Mouse (Mus musculus) brain, adult 2 months (tissue): ENCODE data around the gene Slc5a2.

Source experiments
- DNase-seq: peaks from one replicate; pipeline ENCODE4 v3.0.0; 2011; ENCODE audit warnings: low read depth, low spot score

Slc5a2 gene

DNA sequence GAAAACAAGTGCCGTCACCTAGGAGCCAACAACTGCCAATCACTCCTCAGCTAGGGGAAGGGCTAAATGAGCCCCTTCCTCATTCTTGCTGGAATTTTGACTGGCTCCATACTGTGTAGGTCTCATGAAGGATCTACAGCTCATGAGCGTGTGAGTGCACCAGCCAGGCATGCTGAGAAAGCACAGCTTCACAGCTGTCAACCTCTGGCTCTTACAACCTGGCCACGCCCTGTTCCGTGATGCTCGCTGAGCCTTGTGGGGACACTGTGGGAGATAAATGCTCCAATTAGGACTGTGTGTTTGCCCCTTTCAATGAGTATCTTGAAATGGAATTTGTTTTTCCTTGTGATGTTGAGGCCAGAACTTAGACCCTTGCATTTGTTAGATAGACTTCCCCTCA, 15.5 kb upstream of the Slc5a2 start:
- no peak for DNase-seq

DNA sequence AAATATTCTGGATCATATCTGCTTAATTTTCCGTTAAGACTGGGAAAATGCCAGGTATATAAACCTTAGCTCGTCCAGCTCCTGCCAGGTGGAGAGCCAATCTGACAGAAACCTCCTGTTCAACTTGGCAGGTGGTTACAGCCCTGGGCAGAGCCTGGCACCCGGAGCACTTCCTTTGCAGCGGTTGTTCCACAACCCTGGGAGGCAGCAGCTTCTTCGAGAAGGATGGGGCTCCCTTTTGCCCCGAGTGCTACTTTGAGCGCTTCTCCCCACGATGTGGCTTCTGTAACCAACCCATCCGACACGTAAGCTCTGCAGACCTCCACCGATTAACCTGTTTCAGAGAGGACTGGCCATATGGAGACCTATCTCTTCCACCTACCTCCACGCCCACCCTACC, 13.5 kb upstream of the Slc5a2 start:
- DNase-seq = peak; percentile 75

DNA sequence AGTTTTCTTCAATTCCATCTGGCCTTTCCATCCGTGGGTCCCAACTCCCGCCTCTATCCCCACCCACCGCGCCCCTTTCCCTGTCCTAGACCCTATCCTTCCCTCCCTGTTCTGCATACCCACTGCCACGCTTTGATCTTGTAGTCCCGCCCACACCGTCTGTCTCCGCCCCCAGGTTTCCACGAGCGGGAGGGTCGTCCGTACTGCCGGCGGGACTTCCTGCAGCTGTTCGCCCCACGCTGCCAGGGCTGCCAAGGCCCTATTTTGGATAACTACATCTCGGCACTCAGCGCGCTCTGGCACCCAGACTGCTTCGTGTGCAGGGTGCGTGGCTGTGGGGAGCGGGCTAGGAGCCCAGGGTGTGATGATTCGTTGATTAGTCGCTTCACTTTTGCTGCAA, 12.8 kb upstream of the Slc5a2 start:
- DNase-seq = peak; percentile 87

DNA sequence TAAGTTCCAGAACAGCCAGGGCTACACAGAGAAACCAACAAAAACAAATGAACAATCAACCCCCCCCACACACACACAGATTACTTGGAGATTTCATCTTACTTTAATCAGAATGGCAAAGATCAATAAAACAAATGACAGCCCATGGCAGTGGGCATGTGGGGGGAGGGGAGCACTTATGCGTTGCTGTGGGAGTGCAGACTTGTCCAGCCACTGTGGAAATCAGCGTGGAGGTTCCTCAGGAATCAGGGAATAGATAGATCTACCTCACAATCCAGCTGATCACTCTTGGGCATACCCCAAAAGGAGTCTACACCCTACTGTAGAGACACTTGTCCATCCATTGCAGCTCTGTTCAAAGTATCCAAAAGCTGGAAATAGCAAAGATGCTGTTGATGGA, 10.5 kb upstream of the Slc5a2 start:
- DNase-seq = no peak

DNA sequence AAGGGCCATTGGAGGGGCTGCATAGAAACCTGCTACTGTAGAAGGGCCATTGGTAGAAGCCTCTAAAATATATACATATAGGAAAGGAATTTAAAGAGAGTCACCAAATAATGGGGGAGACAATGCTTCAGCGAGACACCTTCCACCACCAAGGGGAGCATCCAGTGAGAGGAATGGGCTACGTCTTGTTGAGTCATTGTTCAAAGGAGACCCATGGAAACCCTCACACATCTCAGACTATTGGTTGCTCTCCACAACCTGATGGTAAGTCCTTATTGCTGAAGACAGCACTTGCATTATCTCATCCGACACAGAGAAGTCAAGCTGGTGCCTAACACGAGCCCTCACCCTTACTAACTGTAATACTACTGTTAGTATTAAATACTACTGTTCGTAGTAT, 9.7 kb upstream of the Slc5a2 start:
- DNase-seq = no peak

DNA sequence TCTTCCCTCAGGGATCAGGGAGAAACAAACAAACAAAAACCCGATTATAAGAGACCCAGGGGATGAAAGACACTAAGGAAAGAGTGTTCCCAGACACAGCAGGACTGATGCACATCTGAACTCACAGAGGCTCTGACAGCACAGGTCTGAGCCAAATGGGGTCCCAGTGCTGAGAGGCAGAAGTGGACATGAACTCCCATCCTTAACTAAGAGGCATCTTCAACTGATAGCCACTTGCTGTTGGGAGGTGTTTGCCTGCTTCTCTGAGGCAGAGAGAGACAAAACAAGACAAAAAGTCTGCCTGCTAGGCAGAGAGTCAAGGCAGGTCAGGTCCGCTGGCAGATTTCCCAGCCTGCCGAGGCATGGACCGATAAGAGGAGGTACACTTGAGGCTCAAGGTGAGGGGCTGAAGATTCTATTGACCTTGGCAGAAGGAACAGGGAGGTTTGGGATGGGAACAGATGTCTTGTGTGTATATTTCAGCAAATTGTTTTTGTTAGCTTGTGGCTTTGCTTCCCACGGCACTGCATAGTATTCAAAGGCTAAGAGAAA, 8.6 kb upstream of the Slc5a2 start:
- DNase-seq = no peak

DNA sequence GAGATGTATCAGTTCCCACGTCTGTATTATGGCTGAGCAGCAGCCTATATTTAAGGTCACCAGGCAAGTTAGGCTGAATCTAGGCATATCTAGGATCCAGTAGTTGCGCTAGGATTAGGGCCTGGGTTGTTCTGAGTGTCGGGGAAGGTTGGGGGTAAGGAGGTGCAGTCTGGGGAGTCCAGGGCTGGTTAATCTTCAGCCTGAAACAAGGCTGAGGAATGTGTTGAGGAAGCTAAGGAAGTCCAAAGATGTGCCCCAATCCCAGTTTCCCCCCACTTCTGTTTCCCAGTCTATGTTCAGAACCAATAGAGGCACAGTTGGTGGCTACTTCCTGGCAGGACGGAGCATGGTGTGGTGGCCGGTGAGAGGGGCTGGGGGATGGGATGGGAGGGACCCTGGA, 599 bp downstream of the Slc5a2 start:
- DNase-seq = no peak

DNA sequence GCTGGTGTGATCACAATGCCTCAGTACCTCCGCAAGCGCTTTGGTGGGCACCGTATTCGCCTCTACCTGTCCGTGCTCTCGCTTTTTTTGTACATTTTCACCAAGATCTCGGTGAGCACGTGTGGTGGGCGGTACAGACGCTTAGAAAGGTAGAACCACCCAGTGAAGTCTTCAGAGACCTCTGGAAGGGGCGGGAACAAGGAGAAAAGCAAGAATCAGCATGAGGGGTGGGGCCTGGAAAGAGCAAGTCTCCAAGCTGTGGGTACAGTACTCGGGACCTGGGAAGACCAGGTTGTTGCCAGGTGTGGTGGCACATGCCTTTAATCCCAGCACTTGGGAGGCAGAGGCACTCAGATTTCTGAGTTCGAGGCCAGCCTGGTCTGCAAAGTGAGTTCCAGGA, 1.9 kb downstream of the Slc5a2 start:
- no peak for DNase-seq

DNA sequence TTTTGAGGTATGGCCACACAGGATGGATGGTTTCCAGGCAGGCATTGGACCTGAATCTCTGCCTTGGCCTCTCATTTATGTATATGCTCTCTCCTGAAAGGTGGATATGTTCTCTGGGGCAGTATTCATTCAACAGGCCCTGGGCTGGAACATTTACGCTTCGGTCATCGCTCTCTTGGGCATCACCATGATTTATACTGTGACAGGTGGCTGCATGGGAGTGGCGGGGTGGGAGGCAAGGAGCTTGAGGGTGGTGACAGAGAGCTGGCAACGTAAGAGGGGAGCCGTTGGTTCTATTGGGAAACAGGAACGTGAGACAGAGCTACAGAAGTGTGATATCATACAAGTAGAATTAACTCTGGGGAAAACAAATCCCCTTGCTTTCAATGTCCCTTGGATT, 2.4 kb downstream of the Slc5a2 start:
- no peak for DNase-seq

DNA sequence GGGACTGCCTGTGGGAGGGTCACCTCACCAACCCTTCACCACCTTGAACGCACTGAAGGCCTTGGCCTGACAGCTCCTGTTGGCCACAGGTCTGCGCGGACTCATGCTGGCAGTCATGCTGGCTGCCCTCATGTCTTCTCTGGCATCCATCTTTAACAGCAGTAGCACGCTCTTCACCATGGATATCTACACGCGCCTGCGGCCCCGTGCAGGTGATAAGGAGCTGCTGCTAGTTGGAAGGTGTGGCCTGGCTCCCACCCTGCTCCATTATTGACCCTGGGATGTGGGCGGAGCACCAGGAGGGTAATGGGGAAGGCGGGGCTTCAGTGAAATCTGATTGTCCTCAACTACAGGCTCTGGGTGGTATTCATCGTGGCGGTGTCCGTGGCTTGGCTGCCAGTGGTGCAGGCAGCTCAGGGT, 5.0 kb downstream of the Slc5a2 start:
- peak; percentile 71 for DNase-seq

DNA sequence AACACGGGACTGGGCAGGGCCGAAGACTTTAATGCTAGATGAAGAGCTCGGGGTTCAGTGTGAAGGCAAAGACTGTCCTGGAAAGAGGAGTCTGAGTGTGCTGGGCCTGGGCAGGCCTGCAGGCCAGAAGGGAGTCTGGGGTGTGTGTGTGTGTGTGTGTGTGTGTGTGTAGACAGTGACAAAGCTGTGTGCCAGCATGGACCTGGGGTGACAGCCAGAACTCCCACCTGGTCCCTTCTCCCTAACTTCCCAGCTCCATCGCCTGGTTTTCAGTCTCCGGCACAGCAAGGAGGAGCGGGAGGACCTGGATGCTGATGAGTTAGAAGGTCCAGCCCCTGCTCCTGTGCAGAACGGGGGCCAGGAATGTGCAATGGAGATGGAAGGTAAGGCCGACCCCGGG, 6.0 kb downstream of the Slc5a2 start:
- peak; percentile 56 for DNase-seq

DNA sequence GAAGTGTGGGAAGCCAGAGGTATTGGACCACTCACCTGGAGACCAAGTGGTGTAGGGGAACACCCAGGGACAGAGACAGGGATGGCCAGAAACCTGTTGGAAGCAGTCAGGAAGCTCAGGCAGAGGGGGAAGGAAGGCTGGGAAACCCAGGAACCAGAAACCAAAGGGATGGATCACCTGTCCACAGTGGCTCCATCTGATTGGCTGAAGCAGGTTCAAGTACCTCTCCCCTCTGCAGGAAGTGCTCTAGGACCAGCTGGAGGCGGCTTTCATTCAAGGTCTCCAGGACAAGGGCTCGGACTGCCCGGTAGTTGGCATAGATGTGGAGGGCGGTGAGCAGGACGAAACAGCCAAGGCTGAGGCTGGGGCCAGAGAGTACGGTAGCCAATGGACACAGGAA, 10.6 kb downstream of the Slc5a2 start:
- no peak for DNase-seq

DNA sequence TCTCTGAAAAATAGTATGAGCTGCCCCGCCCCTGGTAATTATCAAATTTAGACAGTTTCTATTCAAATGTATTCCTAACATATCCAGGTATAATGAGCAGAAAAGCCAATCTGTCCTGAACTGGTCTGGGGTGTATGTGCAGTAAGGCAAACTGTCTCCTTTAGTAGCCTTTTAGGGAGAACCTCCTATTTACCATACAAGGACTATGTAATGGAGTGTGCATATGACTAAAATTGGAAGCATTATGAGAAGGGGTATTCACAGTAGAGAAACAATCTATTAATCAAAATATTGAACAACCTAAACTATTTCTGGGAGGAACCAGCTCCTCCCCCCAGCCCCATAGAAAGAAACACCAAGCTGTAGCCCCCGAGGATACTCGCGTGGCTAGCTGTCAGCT, 14.3 kb downstream of the Slc5a2 start:
- no peak for DNase-seq

DNA sequence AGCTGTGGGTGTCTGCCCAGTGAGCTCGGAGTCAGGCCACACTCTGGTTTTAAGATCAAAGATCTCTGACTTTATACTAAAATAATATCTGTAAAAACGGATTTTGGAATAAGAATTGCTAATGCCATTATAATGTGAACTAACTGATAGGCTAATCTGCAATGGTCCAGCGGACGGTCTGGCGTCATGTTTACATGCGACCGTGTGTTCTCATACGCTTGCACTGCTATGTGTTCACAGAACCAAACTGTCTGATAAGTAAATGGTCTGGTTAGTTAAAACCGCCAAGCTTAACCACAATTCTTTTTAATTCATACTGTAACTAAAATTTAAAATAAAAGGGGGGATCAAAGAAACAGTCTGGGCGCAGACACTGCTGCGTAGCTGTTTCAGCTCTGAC, 16.3 kb downstream of the Slc5a2 start:
- DNase-seq = no peak

DNA sequence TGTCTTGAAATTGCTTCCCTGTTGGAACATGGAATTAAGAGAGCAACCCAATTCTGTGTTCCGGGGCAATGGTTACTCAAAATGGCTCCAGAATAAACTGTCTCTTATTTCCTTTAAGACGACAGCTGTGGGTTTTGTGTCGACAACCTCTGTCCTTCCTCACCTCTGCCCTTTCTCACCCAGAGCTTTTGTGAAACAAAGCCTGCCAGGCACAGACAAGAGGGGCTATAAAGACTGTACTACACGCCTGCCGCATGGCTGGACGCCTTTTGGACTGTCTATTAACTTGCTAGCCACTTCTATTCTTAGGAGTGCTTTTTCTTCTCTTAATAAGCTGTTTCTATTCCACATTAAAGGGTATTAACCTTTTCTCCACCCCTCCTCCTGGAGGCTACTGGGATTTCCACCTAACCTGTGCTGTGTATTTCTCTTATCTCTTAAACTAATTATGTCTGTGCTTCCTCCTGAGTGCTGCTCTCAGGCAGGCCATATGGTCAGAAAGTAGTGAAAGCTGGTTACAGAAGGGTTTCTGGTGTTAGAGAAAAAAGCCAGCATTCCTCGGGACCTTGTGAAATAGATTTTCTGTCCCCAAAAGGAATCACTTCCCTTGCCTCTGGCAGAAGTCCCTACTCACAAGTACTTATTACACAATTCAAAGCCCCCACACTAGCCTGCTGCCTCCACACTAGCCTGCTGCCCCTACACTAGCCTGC, 17.2 kb downstream of the Slc5a2 start:
- DNase-seq = no peak

DNA sequence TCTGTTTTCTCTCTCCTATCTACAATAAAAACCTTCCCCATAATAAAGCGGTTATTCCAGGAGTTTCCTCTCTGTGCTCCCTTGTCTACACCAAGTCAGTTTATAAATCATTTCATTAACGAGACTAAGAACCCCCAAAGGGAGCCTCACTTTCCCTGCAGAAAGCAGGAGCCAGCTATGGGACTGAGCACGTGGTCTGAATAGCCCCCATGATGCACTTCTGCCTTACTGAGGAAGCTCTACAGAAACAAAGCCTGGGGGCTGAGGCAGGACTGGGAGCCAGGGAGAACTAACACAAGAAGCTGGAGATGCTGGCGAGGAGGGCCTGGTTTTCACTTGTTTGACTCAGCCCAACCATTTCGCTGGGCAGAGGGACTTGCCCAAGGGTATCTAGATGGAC, 18.6 kb downstream of the Slc5a2 start:
- DNase-seq = no peak

DNA sequence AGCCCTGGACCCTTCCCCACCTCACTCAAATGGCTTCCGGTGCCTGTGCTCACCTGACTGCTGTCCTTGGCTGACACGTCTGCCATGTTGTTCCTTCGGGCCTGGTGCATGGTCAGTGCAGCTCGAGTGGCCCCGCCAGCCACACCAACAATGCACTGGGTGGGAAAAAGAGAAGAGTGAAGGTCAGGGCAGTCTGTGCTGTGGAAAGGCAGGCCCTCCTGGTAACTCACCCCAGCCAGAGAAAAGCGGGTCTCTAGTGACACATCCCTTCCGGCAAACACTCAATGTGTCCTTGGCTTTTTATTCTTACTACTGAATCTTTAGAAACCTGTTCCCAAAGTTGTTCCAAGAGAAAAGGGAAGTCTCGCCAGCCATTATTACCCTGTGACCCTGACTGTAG, 19.6 kb downstream of the Slc5a2 start:
- DNase-seq = no peak

DNA sequence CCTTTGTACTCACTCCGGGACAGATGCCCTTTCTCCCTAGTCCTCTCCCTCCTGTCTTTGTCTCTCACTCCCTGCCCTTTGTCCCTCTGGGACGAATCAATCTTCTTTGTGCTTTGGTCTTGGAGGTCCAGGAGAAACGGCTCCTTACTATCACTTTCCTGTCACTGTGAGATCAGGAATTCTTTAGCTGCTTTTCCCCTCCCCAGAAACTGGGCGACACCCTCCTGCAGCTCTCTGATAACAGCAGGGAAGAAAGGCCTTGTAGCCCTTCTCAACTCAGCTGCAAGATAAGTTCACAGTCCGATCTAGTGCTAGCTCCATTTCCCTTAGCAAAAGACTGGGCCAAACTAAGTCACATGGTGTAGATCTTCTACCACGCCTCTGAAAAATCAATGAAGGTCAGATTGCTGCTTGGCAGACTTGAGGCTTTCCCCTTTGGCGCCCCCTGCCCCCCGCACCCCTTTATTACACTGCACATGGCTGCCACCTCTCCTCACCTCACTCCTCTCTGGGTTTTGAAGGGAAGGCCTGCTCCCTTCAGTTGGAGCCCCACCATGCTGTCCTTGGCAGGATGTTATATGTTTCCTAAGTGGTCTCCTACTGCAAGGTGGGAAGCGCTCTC, 23.6 kb downstream of the Slc5a2 start:
- peak; percentile 33 for DNase-seq

DNA sequence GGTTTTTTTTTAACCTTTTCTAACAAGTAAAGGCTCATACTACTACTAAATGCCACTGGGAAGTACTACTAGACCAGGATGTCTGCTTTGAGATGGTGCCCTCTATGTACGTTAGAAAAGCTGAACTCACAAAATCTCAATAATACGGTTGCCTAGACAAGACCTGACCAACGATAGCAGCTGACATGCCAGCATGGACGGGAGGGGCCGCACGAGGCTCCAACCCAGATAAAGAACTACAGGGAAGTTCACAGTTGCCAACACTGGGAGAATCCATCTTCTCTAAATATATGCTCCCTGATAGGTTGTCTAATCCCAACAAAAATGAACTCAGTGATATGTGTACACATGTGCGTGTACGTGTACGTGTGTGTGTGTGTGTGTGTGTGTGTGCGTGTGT, 29.3 kb downstream of the Slc5a2 start:
- no peak for DNase-seq

DNA sequence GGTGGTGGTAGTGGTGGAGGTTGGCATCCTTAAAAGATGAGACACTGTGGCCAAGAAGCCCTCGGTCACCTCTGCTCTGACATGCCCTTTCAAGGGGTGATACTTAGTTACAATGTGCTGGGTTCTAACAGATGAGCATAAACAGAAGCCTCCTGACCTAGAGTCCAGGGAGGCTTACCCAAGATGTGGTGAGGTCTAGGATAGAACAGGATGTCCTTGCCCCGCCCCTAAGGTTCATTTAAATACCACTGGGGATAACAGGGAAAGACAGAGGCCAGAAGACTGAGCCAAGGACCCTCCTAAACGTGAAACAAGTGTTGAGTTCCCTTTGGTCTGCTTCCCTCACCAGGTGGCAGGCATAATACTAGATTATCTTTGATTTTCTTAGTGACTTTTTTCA, 31.1 kb downstream of the Slc5a2 start:
- DNase-seq = no peak

DNA sequence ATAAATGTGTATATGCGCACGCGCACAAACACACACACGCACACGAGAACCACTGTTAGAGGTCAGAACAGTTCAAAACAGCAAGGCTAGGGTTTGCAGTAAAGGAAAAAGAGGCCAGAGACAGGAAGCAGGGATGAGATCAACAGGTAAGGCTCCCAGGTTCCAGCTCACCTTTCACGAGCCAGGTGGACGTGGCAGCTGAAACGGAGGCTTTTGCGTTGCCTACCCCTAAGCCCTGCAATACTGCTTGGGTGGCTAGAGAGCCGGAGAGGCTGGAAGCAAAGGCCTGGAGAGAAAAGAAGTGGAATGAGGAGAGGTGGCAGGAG, 31.8 kb downstream of the Slc5a2 start:
- DNase-seq = no peak

DNA sequence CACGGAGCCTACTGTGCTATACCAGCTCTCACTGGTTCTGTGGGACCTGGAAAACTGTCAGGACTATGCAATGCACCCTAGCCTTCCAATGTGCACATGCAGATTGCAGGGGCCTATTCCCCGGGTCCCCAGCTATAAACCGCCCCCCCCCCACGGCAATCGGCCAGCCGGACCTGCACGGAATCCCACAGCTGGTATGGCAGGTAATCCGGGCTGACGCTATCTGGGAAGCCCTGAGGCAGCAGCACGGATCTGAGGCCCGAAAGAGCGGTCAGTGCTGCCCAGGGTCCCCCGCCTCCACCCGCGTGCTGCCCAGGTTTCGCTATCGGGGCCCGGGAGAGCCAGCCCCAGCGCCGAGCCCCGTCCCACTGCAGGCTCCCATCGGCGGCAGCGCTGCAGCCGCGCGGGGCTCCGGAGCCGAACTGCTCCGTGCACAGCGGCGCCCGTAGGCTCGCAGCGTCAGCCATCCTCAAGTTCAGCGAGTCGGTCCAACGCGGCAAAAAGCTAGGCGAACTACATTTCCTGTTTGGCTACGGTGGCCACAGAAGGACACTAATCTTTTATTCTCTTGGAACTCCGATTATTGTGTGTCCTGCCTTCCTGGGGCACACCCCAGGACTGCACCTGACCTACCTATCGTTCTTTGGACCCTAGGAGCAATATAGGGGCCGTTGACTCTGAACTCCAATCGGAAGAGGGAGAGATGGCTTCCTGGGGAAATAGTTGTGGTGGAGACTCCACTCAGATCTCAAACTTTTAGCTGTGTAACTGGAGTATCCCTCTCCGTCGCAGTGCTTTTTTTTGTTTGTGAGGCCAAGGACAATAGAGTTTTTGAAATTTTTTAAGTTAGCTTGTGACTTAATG, 32.4 kb downstream of the Slc5a2 start, which contains the start of gene BC017158:
TSS of gene BC017158 (minus strand) at position 554 of the 864 bp plus-strand sequence.
- peak; percentile 93 for DNase-seq
